10 mouse cellular contexts compared by ENCODE assay signal in the genomic region with DNA sequence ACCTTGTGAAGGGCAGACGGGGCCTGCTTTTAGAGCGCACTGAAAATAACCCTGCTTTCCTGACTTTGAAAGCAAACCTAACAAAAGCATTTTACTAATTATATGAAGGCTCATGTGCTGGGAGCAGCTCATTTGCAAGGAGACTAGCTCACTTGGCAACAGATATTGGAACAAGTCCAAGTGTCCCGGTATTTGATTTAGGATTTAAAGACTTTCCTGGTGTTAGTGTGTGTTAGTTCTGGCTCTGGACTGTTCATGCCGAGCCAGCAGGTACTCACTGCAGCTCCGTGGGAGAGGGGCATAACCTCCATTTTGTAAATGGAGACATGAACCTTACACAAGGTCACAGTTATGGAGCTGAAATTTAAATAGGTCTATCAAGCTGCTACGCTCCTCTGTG. TPM values are rescaled to one million over a fixed set of nuclear protein-coding genes. Genes with fewer than 3 reads are reported as not detected.
DNase-seq lines count a peak whose midpoint lies in the region.
"Had no signal": no experiment of that assay in that cellular context is flagged by ENCODE, and none has a peak within 500 bp of the region (broad histone marks: within the 10 kb centered on the region; RNA-seq: fewer than 3 reads in every experiment).

No protein-coding gene starts in this region.

- DNase-seq in adrenal gland, adult 2 months, result peak; percentile 18
- no peak for DNase-seq in adrenal gland, postnatal 4 days (ENCODE audit: low spot score in 2 of 2)
- peak; percentile 21 for DNase-seq in layer of hippocampus, adult 11-12 months (ENCODE audit: low spot score)
- DNase-seq in layer of hippocampus, postnatal 14 days (ENCODE audit: low spot score in 2 of 2), result no peak
- peak; percentile 73 for DNase-seq in MN1 (ENCODE audit: low spot score)
- DNase-seq in kidney, adult 9 months, result peak; percentile 78
- no peak for DNase-seq in yolk sac, embryonic 10.5 days (ENCODE audit: low spot score)
- no peak for DNase-seq in right cerebral cortex, adult 18-20 months
- DNase-seq: cerebellum, adult 8-10 months; right cerebral cortex, postnatal 4 days had no signal

RNA-seq across cellular contexts. Expression of a gene that starts 52.9 kb away (rescaled TPM):
- 10 to 100 TPM; 10.6 to 12.4 TPM for total RNA-seq in adrenal gland, adult 2 months (2021)
- 5.1 and 7.2 TPM in 2 replicates for polyA plus RNA-seq in adrenal gland, adult 2 months (2012; rRNA removed)
- total RNA-seq in adrenal gland, postnatal 4 days (2021), result 10 to 100 TPM; 16.1 to 16.4 TPM
- total RNA-seq in layer of hippocampus, postnatal 14 days (2021), result 10 to 100 TPM; 26.6 to 28.3 TPM

Comparison
In these comparisons a context has a peak if more than half of its experiments do, and no peak if none do; other contexts are left out.
1. DNase-seq: peak in adrenal gland, adult 2 months (single experiment), layer of hippocampus, adult 11-12 months (single experiment), MN1 (single experiment) and kidney, adult 9 months (single experiment); none in adrenal gland, postnatal 4 days (0 of 2), layer of hippocampus, postnatal 14 days (0 of 2), yolk sac, embryonic 10.5 days (single experiment) and right cerebral cortex, adult 18-20 months (single experiment).